Mouse (Mus musculus) forebrain, embryonic 10.5 days (tissue): ENCODE data around the gene Selenoi. TPM values are rescaled to one million over a fixed set of nuclear protein-coding genes. Genes with fewer than 3 reads are reported as not detected.
"Not testable (repeated sequence)": the region's sequence is repeated elsewhere in the genome, so short reads cannot be mapped to it uniquely, and the experiment has no call there.

Experiments
- DNase-seq: peaks from one replicate; pipeline ENCODE4 v3.0.0-alpha.2; 2017; ENCODE audit warnings: low spot score; ENCODE audit errors: extremely low spot score
- H3K27ac ChIP-seq: fragments of 300-500 bp; sonication (generic); 2 replicates; pipeline ENCODE4 v1.5.1; 2016; ENCODE audit warnings: mild to moderate bottlenecking
- H3K27me3 ChIP-seq: fragments of 300-500 bp; sonication (generic); 2 replicates; pipeline ENCODE4 v1.6.1; 2016; ENCODE audit warnings: mild to moderate bottlenecking; ENCODE audit not compliant: poor library complexity, severe bottlenecking
- H3K36me3 ChIP-seq: fragments of 300-500 bp; sonication (generic); replicated peaks from 2 replicates; pipeline ENCODE4 v1.6.1; 2016; ENCODE audit warnings: mild to moderate bottlenecking, moderate library complexity
- H3K4me1 ChIP-seq: fragments of 300-500 bp; sonication (generic); 2 replicates; pipeline ENCODE4 v1.6.1; 2016
- H3K4me3 ChIP-seq: fragments of 300-500 bp; sonication (generic); 2 replicates; pipeline ENCODE4 v1.5.1; 2016; ENCODE audit warnings: mild to moderate bottlenecking, moderate library complexity
- H3K9me3 ChIP-seq: fragments of 300-500 bp; sonication (generic); 2 replicates; pipeline ENCODE4 v1.6.1; 2016; ENCODE audit warnings: mild to moderate bottlenecking, moderate library complexity
- WGBS: fragments of 180-500 bp; shearing (Covaris S2); methylation state at CpG from one replicate; pipeline ENCODE4 v1.1.7; 2016; 5-methylcytosine and 5-hydroxymethylcytosine counted together
- polyA plus RNA-seq: library from polyadenylated mRNA; unstranded; fragments of >200 nt; fragmentation: Nextera tagmentation; extraction: Ambion mirVana; gene quantifications from 2 replicates; pipeline ENCODE4 v1.2.1, GENCODE M21; 2016

The Selenoi gene
- polyA plus RNA-seq, 1 experiment from 2014 or later = 23.6 TPM

DNA sequence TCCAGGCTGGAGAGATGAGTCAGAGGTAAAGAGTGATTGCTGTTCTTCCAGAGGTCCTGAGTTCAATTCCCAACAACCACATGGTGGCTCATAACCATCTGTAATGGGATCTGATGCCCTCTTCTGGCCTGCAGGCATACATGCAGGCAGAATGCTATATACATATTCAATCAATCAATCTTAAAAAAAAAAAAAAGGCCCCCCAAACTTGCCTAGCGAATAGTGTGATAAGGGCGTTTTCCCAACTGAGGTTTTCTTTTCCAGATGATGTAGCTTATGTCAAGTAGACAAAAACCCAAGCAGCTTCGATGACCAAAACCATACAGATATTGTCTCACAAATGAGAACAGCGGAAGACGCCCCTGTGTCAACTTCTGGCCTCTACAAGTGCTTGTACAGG is 21.6 kb upstream of the Selenoi start:
- not testable (repeated sequence) for H3K36me3 ChIP-seq, H3K9me3 ChIP-seq, H3K4me3 ChIP-seq, DNase-seq, H3K27ac ChIP-seq, H3K27me3 ChIP-seq, H3K4me1 ChIP-seq
- 91% methylated on average over 5 of the region's 5 CpGs for WGBS

DNA sequence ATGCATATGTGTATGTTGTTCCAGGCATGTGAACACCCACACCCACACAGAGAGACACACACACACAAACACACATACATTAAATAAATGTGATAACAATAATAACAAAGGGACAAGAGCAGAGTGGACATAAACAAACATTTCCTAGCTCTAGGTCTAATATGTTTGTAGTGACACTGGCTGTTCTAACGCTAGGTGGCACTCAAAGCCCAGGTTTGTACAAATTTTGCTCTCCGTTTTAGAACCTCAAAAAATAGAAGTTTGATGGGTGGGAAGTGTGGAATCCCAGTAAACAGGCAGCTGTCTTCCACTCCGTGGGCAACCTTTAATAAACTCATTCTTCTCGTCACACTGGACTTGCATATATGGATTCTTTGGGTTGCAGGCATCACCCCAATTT is 17.5 kb upstream of the Selenoi start:
- no peaks in the 10 kb centered on the region for H3K4me1 ChIP-seq
- H3K27me3 ChIP-seq = no peaks in the 10 kb centered on the region
- no peak overlapping the region for H3K27ac ChIP-seq
- no peaks in the 10 kb centered on the region for H3K9me3 ChIP-seq
- peak; percentile 38 for DNase-seq
- WGBS = 18% methylated on average over 4 of the region's 4 CpGs
- no peak overlapping the region for H3K4me3 ChIP-seq
- no peaks in the 10 kb centered on the region for H3K36me3 ChIP-seq

DNA sequence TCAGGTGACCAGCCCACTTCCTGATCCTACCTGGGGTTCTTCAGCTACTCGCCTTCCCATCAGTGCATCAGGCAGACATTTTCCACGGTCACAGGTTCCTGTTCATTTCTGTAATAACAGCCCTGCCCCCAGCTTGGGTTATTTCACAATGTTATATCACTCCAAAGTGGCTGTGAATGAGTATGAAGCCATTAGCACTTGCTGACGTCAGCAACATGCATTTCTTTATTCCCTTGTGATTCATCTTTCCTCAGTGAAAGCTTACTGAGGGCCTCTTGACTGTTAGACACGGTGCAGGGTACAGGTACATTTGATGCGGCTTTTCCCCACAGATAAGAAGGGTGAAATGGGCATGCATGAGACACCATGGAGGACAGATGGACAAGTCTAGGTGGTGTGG is 16.4 kb upstream of the Selenoi start:
- no peaks in the 10 kb centered on the region for H3K36me3 ChIP-seq
- no peaks in the 10 kb centered on the region for H3K27me3 ChIP-seq
- 83% methylated on average over 5 of the region's 5 CpGs for WGBS
- no peak overlapping the region for H3K4me3 ChIP-seq
- no peaks in the 10 kb centered on the region for H3K9me3 ChIP-seq
- DNase-seq = no peak
- no peak overlapping the region for H3K27ac ChIP-seq
- H3K4me1 ChIP-seq = no peaks in the 10 kb centered on the region

GRCm38 (mm10) chr5:30219715-30220114 is 12.7 kb upstream of the Selenoi start:
- DNase-seq = no peak
- Histone ChIP-seq H3K36me3 (peaks cover 10% of the 10 kb centered on the region), H3K4me1 (no peaks in the 10 kb centered on the region), H3K27me3 (no peaks in the 10 kb centered on the region), H3K27ac (no peak overlapping the region), H3K4me3 (no peak overlapping the region), H3K9me3 (no peaks in the 10 kb centered on the region; the same call in 1 of the 2 replicates)
- WGBS = 89% methylated on average over 2 of the region's 2 CpGs

DNA sequence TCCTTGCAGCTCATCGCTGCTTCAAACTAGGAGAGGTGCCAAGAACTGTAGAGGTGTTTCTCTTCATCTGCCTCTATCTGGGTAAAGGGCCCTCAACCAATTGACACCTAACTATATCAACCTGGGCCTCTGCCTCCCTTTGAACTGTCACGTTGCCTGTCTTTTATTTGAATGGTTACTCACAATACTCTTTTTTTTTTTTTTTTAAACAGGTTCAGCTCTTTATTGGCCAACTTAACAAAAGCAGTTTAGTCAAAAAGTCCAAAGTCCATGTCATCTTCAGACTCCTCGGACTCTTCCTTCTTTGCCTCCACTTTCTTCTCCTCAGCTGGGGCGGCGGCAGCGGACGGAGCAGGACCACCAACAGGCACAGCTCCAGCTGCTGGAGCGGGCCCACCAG is 11.7 kb upstream of the Selenoi start:
- 91% methylated on average over 8 of the region's 8 CpGs for WGBS
- H3K4me3 ChIP-seq = no peak overlapping the region
- no peak overlapping the region for H3K27ac ChIP-seq
- H3K9me3 ChIP-seq = no peaks in the 10 kb centered on the region; the same call in 1 of the 2 replicates
- no peaks in the 10 kb centered on the region for H3K4me1 ChIP-seq
- no peak for DNase-seq
- H3K36me3 ChIP-seq = peaks cover 10% of the 10 kb centered on the region
- H3K27me3 ChIP-seq = no peaks in the 10 kb centered on the region

GRCm38 (mm10) chr5:30222681-30223080 is 9.7 kb upstream of the Selenoi start:
- Histone ChIP-seq H3K9me3 (no peaks in the 10 kb centered on the region; the same call in 1 of the 2 replicates), H3K4me3 (no peak overlapping the region), H3K27ac (no peak overlapping the region), H3K36me3 (peaks cover 10% of the 10 kb centered on the region), H3K4me1 (no peaks in the 10 kb centered on the region), H3K27me3 (no peaks in the 10 kb centered on the region)
- no peak for DNase-seq
- 97% methylated on average over 8 of the region's 8 CpGs for WGBS

GRCm38 (mm10) chr5:30230901-30231300 is 1.5 kb upstream of the Selenoi start:
- Histone ChIP-seq H3K4me1 (peaks cover 30% of the 10 kb centered on the region), H3K36me3 (peaks cover 14% of the 10 kb centered on the region), H3K9me3 (peaks cover 8% of the 10 kb centered on the region; the same call in 1 of the 2 replicates), H3K27me3 (no peaks in the 10 kb centered on the region), H3K27ac (no peak overlapping the region), H3K4me3 (no peak overlapping the region)
- 81% methylated on average over 4 of the region's 4 CpGs for WGBS
- no peak for DNase-seq

DNA sequence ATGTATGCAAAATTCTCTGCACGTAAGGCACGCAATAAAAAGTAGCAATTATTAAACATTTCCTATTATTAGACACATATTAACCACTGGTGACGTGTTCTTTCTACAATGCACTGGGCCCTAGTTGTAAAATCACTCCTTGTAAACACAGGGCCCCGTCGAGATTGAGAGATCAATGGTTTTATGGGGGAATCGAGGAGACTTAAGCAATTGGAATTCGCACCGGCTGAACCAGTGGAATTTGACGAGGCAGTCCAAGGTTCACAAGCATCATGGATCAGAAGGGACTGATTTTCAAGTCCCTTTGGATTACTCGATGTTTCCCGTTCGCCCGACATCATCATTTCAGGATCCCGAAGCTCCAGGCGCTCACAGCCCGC is 500 bp upstream of the Selenoi start:
- Histone ChIP-seq H3K36me3 (peaks cover 14% of the 10 kb centered on the region), H3K4me1 (peaks cover 30% of the 10 kb centered on the region), H3K27ac (peak overlapping the region; percentile 92), H3K9me3 (peaks cover 8% of the 10 kb centered on the region; the same call in 1 of the 2 replicates), H3K4me3 (peak overlapping the region; percentile 86), H3K27me3 (no peaks in the 10 kb centered on the region)
- WGBS = 64% methylated on average over 16 of the region's 16 CpGs
- DNase-seq = no peak

GRCm38 (mm10) chr5:30233042-30233441 is 661 bp downstream of the Selenoi start:
- H3K36me3 ChIP-seq = peaks cover 17% of the 10 kb centered on the region
- DNase-seq = peak; percentile 35
- peaks cover 8% of the 10 kb centered on the region; the same call in 1 of the 2 replicates for H3K9me3 ChIP-seq
- H3K27me3 ChIP-seq = no peaks in the 10 kb centered on the region
- WGBS = 3% methylated on average over 15 of the region's 15 CpGs
- H3K4me1 ChIP-seq = peaks cover 30% of the 10 kb centered on the region
- H3K27ac ChIP-seq = peak overlapping the region; percentile 92
- peak overlapping the region; percentile 86 for H3K4me3 ChIP-seq

- 80% methylated on average over 8 of the region's 8 CpGs for WGBS
- peak overlapping the region; percentile 86 for H3K4me3 ChIP-seq
- DNase-seq = no peak
- peaks cover 8% of the 10 kb centered on the region; the same call in 1 of the 2 replicates for H3K9me3 ChIP-seq
- H3K36me3 ChIP-seq = peaks cover 27% of the 10 kb centered on the region
- H3K4me1 ChIP-seq = peaks cover 30% of the 10 kb centered on the region
- H3K27ac ChIP-seq = no peak overlapping the region
- no peaks in the 10 kb centered on the region for H3K27me3 ChIP-seq
These were observed 1.6 kb downstream of the Selenoi start for GRCm38 (mm10) chr5:30233979-30234378.

DNA sequence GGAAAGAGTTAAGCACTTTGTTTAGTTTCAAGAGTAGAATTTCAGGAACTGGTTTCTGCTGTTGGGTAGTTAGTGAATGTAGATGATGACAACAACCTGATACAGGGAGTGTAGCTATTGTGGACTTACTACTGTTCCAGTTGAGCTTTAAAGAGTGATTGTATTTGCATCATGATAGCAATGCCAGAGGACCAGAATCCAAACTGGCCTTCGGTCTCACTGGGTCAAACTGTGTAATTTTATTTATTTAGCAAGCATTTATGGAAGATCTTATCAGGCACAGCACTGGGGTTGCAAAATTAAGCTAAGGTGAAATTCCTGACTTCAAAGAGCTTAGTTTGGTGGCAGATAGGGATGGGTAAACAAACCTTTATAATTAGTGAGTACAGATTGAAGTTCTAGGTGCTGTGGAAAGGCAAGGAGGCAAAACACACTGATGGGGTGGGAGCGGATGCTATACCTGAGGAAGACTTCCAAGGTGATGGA is 3.3 kb downstream of the Selenoi start:
- no peak for DNase-seq
- 92% methylated on average over 2 of the region's 2 CpGs for WGBS
- peaks cover 7% of the 10 kb centered on the region; the same call in 1 of the 2 replicates for H3K9me3 ChIP-seq

GRCm38 (mm10) chr5:30238533-30238932 is 6.2 kb downstream of the Selenoi start:
- no peaks in the 10 kb centered on the region for H3K27me3 ChIP-seq
- WGBS = 98% methylated on average over 5 of the region's 5 CpGs
- H3K27ac ChIP-seq = no peak overlapping the region
- no peak overlapping the region for H3K4me3 ChIP-seq
- H3K4me1 ChIP-seq = peaks cover 17% of the 10 kb centered on the region
- no peak for DNase-seq
- peaks cover 6% of the 10 kb centered on the region; the same call in 1 of the 2 replicates for H3K9me3 ChIP-seq
- peaks cover 30% of the 10 kb centered on the region for H3K36me3 ChIP-seq

More for the DNA sequence above, 3.3 kb downstream of the Selenoi start:
- H3K4me3 ChIP-seq = no peak overlapping the region
- H3K27ac ChIP-seq = no peak overlapping the region
- H3K36me3 ChIP-seq = peaks cover 33% of the 10 kb centered on the region
- peaks cover 30% of the 10 kb centered on the region for H3K4me1 ChIP-seq
- H3K27me3 ChIP-seq = no peaks in the 10 kb centered on the region

DNA sequence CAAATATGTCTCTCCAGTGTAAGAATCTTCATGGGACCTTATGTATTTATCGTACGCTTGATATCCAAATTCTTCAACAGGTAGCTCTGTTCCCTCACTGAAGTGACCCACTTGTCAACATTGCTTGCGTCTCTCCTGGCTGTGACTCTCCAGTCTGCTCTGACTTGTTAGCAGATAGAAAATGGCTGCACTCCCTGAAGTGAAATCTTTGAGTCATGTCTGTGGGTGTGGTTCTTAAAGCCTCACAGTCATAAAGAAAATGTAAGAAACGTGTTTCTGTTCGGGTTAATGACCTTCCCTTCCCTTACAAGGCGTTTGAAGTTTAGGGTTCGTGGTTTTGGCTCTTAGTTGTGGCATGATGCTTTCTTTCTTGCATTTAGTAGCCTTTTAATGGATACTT is 8.2 kb downstream of the Selenoi start:
- peaks cover 30% of the 10 kb centered on the region for H3K36me3 ChIP-seq
- peaks cover 6% of the 10 kb centered on the region; the same call in 1 of the 2 replicates for H3K9me3 ChIP-seq
- H3K27ac ChIP-seq = no peak overlapping the region
- no peak overlapping the region for H3K4me3 ChIP-seq
- DNase-seq = no peak
- 0 out of 2 replicates have a peak, but pooled peaks cover 3% of the 10 kb centered on the region for H3K4me1 ChIP-seq
- WGBS = 93% methylated on average over 7 of the region's 7 CpGs
- H3K27me3 ChIP-seq = no peaks in the 10 kb centered on the region
